Mouse (Mus musculus): ENCODE results near the gene Txnrd2. TPM values are rescaled to one million over a fixed set of nuclear protein-coding genes. Genes with fewer than 3 reads are reported as not detected.

Gene Txnrd2
- total RNA-seq, 4 experiments from 2014 or later, result 37.0 to 49.9 (median 42.1) TPM

GRCm38 (mm10) chr16:18416837-18417236, 9.3 kb upstream of the Txnrd2 start:
- DNase-seq (ENCODE audit: low spot score), result no peak

GRCm38 (mm10) chr16:18417491-18417890, 8.7 kb upstream of the Txnrd2 start:
- no peak for DNase-seq (ENCODE audit: low spot score)

DNA sequence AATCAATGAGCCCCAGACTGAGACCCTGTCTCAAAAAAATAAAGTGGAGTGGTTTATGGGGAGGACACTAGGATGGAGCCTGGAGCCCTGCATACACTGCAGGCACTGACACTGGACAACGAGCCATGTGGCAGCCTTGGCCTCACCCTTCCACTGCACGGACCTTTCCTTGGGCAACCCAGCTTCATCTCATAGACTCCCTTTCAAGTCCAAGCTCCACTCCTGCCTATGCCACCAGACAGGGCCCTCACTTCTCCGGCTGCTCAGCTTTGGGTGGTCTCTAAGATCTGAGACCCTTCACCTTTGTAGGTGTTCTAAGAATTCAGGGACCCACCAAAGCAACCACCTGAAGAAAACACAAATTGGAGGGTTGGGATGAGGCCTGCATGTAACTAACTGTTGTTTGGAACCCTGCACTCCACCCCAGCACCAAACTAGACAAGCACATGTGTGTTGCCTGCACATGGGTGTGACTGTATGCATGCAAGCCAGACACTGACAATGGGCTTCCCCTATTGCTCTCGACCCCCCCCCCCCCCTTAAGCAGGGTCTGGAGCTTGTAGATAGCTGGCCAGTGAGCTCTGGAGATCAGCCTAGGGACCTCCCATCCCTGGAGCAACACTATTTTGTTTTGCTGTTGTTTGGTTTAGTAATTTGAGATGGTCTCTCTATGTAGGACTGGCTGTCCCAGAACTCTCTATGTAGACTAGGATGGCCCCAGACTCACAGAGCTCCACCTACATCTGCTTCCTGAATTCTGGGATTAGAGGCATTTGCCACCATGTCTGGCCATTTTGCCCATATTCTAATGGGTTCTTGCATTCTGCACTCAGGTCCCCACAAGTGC, 7.2 kb upstream of the Txnrd2 start:
- no peak for DNase-seq (ENCODE audit: low spot score)

DNA sequence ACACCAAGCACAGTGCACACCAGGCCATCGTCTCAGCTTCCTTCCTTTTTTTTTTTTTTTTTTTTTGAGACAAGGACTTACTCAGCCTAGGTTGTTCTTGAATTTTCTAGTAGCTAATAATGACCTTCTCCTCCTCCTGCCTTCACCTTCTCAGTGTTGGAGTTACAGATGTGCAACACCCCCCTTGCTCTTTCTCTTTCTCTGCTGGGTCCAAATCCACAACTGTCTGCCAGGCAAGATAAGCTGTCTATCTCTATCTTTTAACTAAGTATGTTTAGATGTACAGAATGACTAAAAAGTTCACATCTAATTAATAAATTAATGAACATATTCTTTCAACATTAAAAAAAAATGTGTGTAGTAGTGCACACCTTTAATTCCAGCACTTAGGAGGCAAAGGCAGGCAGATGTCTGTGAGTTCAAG, 6.6 kb upstream of the Txnrd2 start:
- no peak for DNase-seq (ENCODE audit: low spot score)

DNA sequence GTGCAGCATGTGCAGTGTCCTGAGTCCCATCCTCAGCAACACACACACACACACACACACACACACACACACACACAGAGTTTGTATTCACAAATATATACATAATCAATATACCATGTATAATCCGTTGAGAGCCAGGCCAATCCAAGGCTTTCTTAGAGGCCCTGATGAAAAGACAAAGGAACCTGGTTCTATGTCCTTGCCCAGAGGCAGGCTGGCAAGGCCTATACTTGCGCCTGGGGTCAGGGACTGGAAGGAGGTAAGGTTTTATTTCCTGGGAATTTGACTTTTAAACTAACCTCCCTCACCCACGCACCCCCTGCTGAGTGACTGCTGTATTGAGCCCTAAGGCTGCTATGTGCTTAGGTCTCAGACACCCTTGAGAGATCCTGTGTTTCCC, 5.6 kb upstream of the Txnrd2 start:
- no peak for DNase-seq (ENCODE audit: low spot score)

DNA sequence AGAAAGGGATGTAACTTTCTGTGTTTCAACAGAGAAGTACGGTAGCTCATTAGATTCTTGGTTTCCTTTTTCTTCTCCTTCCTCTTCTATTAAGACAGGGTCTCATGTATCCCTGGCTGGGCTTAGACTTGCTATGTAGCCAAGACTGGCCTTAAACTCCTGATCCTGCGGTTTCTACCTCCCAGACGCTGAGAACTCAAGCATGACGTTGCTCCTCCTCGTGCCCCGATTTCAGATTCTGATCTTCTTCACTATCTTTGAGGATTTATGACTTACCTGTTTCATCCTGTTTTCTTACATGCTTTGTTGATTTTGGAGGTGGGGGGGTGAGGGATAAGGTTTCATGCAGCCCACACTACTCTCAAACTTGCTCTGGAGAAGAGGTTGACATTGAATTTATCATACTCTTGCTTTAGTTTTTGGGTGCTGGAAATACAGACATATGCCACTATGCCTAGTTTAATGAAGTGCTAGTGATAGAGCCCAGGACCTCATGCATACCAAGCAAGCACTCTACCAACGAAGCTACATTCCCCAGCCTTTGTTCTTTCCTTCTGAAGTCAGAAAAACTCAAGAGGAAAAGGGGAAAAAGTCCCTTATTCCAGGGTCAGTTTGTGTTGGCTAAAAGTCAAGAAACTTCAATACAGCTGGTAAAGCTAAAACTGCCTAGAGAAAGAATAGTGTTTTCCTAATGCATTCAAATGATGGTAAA, 2.8 kb upstream of the Txnrd2 start:
- no peak for DNase-seq (ENCODE audit: low spot score)

DNA sequence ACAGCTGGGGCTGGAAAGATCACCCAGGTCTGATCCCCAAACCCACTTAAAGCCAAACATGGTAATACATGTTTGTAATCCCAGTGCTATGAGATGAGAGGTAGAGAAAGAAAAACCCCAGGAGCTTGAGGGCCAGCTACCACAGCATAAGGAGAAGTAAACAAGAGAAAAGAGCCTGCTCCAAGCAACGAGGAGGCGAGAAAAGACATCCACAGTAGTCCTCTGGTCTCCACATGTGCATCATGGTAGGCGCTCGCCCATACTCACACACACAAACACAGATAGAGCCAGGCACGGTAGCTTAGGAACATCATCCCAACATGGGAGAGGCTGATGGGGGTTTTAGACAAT, 2.3 kb upstream of the Txnrd2 start:
- no peak for DNase-seq (ENCODE audit: low spot score)

- no peak for DNase-seq (ENCODE audit: low spot score)
Measured at GRCm38 (mm10) chr16:18424364-18425045, 1.7 kb upstream of the Txnrd2 start.

- no peak for DNase-seq (ENCODE audit: low spot score)
Measured at GRCm38 (mm10) chr16:18425475-18426214, 539 bp upstream of the Txnrd2 start.

DNA sequence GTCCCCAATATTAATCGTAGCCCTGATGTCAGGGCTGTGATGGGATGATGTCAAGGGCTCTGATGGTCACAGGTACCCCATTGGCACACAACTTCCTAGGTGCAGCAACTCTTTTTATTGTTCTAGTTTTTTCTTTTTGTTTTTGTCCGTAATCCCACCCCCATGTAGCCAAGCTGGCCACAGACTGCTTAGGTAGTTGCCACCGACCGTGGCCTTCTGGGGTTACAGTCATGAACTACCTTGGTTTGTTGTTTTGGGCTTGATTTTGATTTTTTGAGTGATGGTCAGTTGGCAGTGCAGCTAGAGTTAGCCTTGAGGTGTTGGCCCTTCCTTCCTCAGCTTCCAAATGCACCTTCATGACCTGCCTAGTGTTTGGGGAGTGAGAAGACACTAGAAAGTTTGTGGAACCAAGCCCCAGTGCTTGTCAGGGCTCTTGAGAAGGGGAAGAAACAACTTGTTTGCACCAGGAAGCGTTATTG, 657 bp downstream of the Txnrd2 start, which contains the start of gene Comt:
TSS of gene Comt (minus strand) at position 51 of the 479 bp plus-strand sequence.
- DNase-seq (ENCODE audit: low spot score), result no peak

- DNase-seq (ENCODE audit: low spot score), result no peak
Measured at GRCm38 (mm10) chr16:18428011-18428515, 1.9 kb downstream of the Txnrd2 start.

GRCm38 (mm10) chr16:18428516-18429042, 2.4 kb downstream of the Txnrd2 start:
- no peak for DNase-seq (ENCODE audit: low spot score)

DNA sequence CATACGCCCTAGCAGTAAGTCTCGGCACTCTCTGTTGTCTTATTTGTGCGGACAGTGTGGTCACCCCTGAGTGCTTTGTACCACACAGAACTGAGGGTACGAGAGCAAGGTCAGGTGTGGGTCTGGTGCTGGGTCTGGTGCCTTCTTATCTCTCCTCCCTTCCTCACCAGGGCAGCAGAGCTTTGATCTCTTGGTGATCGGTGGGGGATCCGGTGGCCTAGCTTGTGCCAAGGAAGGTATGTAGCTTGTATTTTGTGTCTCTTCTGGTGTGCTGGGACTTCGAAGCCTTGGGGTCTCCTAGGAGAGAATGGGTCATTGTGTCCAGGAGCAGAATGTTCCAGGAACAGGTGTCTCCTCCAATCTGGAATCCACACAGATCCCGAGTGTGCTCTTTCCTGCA, 3.5 kb downstream of the Txnrd2 start:
- no peak for DNase-seq (ENCODE audit: low spot score)

- no peak for DNase-seq (ENCODE audit: low spot score)
Measured at GRCm38 (mm10) chr16:18430641-18431212, 4.5 kb downstream of the Txnrd2 start.

DNA sequence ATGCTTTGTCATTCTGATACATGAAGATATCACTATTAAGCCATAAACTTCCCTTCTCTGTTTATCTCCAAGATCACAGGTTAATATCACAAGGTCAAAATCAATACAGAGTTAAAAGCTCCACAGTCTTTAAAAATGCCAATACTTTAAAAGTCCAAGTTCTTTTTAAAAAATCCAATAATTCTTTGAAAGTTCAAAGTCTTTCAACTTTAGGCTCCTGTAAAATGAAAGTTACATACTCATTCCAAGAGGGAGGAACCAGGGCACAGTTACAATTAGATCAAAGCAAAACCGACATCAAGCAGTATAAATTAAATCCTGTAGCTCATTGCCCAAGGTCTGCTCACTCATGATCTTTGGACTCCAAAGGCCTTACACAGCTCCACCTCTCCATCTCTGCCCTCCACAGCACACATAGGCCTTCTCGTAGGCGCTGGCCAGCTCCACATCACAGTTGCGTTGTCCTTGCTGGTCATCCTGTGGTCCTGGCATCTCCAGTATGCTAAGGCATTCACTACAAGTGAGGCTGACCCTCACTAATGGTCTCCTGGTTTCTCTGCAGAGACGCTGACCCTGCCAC, 7.2 kb downstream of the Txnrd2 start:
- no peak for DNase-seq (ENCODE audit: low spot score)

- no peak for DNase-seq (ENCODE audit: low spot score)
Measured at GRCm38 (mm10) chr16:18436128-18436527, 9.9 kb downstream of the Txnrd2 start.

DNA sequence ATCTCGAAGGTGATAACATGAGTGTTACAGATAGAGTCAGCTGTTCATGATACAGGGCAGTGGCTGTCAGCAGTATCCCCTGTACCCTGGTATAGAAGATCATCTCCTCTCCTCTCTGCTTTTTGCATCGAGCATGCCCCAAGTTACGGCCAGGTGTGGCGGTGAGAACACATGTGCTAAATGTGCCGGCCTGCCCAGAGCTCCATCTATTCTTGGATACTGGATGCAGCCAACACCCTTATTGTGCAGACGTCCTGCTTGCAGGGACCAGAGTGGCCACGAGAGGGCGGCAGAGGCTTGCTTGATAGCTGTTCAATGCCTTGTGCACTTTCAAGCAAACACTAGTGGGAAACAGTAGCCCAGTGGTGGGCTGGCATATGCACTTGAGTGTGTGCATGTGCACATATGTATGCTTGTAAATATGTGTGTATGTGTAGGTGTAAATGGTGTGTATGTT, 17.2 kb downstream of the Txnrd2 start:
- peak; percentile 94 for DNase-seq (ENCODE audit: low spot score)

DNA sequence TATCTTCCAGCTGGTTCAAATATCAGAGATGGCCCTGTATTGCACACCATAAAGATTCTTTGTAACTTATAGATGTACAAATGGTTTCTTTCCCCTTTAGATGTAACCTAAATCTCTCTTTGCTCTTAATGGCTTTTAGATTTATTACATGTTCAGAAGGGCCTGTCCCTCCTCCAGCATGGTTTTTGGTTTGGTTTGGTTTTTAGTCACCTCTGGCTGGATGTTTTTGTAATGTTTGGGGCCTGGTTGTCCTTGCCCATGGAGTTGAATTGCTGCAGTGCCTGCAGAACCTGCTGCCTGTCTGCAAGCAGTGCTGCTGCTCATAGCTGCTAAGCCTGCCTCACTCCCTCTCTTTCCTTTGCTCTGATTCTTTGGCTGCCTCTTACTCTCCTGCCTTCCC, 21.1 kb downstream of the Txnrd2 start:
- DNase-seq (ENCODE audit: low spot score), result no peak

- DNase-seq (ENCODE audit: low spot score), result no peak
Measured at GRCm38 (mm10) chr16:18448104-18448503, 21.9 kb downstream of the Txnrd2 start.

GRCm38 (mm10) chr16:18449005-18449404, 22.8 kb downstream of the Txnrd2 start:
- no peak for DNase-seq (ENCODE audit: low spot score)
